Mouse (Mus musculus) embryonic facial prominence, embryonic 11.5 days (tissue): ENCODE data around the gene Irf2bp2. TPM values are rescaled to one million over a fixed set of nuclear protein-coding genes. Genes with fewer than 3 reads are reported as not detected.

Source experiments
- ATAC-seq: fragments of 200-750 bp; cut with Nextera tagmentation; replicated peaks from 2 replicates; pipeline ENCODE4 v1.8.0; 2017; ENCODE audit warnings: low read depth; ENCODE audit not compliant: insufficient number of reproducible peaks, low FRiP score, low TSS enrichment
- DNase-seq: peaks from one replicate; pipeline ENCODE4 v3.0.0-alpha.2; 2015; ENCODE audit warnings: low spot score
- H3K27ac ChIP-seq: fragments of 300-500 bp; sonication (generic); replicated peaks from 2 replicates; pipeline ENCODE4 v1.5.1; 2014; ENCODE audit warnings: mild to moderate bottlenecking, low read depth, low read length, control low read depth
- H3K27me3 ChIP-seq: fragments of 300-500 bp; sonication (generic); 2 replicates; pipeline ENCODE4 v1.6.1; 2014; ENCODE audit warnings: mild to moderate bottlenecking, low read length, moderate library complexity, mixed read lengths; ENCODE audit not compliant: control insufficient read depth, insufficient read depth
- H3K36me3 ChIP-seq: fragments of 300-500 bp; sonication (generic); replicated peaks from 2 replicates; pipeline ENCODE4 v1.6.1; 2014; ENCODE audit warnings: low read depth, mild to moderate bottlenecking, low read length, moderate library complexity, mixed read lengths; ENCODE audit not compliant: control insufficient read depth, insufficient read depth
- H3K4me1 ChIP-seq: fragments of 300-500 bp; sonication (generic); 2 replicates; pipeline ENCODE4 v1.6.1; 2014; ENCODE audit warnings: low read length, mixed read lengths; ENCODE audit not compliant: control insufficient read depth, insufficient read depth
- H3K4me2 ChIP-seq: fragments of 300-500 bp; sonication (generic); 2 replicates; pipeline ENCODE4 v1.6.1; 2014; ENCODE audit warnings: low read depth, mild to moderate bottlenecking, control low read depth, low read length, moderate library complexity
- H3K4me3 ChIP-seq: fragments of 300-500 bp; sonication (generic); 2 replicates; pipeline ENCODE4 v1.5.1; 2014; ENCODE audit warnings: low read depth, low read length, control low read depth
- H3K9ac ChIP-seq: fragments of 300-500 bp; sonication (generic); replicated peaks from 2 replicates; pipeline ENCODE4 v1.6.1; 2014; ENCODE audit warnings: mild to moderate bottlenecking, control low read depth, low read length
- H3K9me3 ChIP-seq: fragments of 300-500 bp; sonication (generic); replicated peaks from 2 replicates; pipeline ENCODE4 v1.6.1; 2016; ENCODE audit warnings: mild to moderate bottlenecking, low read length, inconsistent platforms, mixed read lengths; ENCODE audit not compliant: control insufficient read depth
- WGBS: fragments of 180-500 bp; shearing (Covaris S2); extraction: QIAGEN DNeasy Blood & Tissue Kit; methylation state at CpG from one replicate; pipeline ENCODE4 v1.1.7; 2014; 5-methylcytosine and 5-hydroxymethylcytosine counted together
- polyA plus RNA-seq: library from polyadenylated mRNA; unstranded; fragments of >200 nt; fragmentation: Nextera tagmentation; extraction: Ambion mirVana; gene quantifications from 2 replicates; pipeline ENCODE4 v1.2.1, GENCODE M21; 2014

The Irf2bp2 gene
- polyA plus RNA-seq, 1 experiment from 2014 or later: 6.9 TPM

DNA sequence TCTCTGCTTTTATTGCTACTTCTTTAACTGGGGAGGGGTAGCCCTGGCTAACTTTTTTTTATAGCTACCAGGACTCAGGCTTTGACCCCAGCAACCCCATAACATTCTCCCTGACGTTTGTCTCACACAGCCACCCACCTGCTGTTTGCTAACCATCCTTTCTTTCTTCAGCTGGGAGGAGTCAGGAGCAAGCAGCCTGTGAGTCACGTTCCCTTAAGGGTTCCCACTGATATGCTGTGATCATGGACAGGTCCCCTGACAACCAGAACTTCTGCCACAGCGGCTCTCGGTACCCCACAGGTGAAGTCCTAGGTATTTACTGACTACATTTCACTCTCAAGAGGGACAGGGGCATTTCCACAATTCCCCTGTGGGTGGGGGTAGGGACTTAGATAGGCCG lies 19.4 kb upstream of the Irf2bp2 start:
- no peak overlapping the region for H3K9ac ChIP-seq
- H3K4me2 ChIP-seq: no peak overlapping the region; the same call in 1 of the 2 replicates
- no peak overlapping the region for H3K27ac ChIP-seq
- ATAC-seq (no peak), DNase-seq (no peak)
- WGBS: 60% methylated on average over 5 of the region's 5 CpGs
- no peaks in the 10 kb centered on the region for H3K27me3 ChIP-seq
- H3K4me1 ChIP-seq: no peaks in the 10 kb centered on the region
- no peaks in the 10 kb centered on the region for H3K9me3 ChIP-seq
- no peaks in the 10 kb centered on the region for H3K36me3 ChIP-seq
- no peak overlapping the region for H3K4me3 ChIP-seq

GRCm38 (mm10) chr8:126612739-126613138 lies 19.0 kb upstream of the Irf2bp2 start:
- H3K27ac ChIP-seq: no peak overlapping the region
- H3K4me2 ChIP-seq: no peak overlapping the region
- 76% methylated on average over 3 of the region's 3 CpGs for WGBS
- H3K9ac ChIP-seq: no peak overlapping the region
- H3K4me1 ChIP-seq: no peaks in the 10 kb centered on the region
- no peaks in the 10 kb centered on the region for H3K9me3 ChIP-seq
- H3K27me3 ChIP-seq: no peaks in the 10 kb centered on the region
- DNase-seq (no peak), ATAC-seq (no peak)
- no peaks in the 10 kb centered on the region for H3K36me3 ChIP-seq
- H3K4me3 ChIP-seq: no peak overlapping the region

DNA sequence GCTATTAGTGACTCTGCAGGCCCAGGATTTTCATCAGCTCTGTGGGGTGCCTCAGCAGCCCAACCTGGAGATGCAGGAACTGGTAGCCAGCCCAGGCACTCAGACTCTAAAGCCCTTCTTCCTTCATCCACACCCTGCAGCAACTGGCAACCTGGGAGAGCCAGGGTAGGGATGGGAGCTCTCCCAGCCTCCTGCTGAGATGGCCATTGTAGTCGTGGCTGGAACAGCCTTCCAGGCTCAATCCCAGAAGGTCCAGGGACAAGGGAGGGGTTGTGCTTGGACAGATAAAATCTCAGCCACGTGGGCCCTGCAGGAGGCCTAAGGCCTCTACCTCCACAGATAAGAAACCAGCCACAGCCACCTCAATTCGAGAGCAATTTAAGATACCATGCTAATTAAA lies 16.9 kb upstream of the Irf2bp2 start:
- H3K4me3 ChIP-seq: no peak overlapping the region
- 0 out of 2 replicates have a peak overlapping the region, but pooled peaks have one; percentile 10 for H3K27ac ChIP-seq
- H3K9me3 ChIP-seq: no peaks in the 10 kb centered on the region
- H3K4me1 ChIP-seq: no peaks in the 10 kb centered on the region
- H3K9ac ChIP-seq: no peak overlapping the region
- no peak overlapping the region for H3K4me2 ChIP-seq
- peak; percentile 56 for DNase-seq
- H3K36me3 ChIP-seq: no peaks in the 10 kb centered on the region
- 4% methylated on average over 3 of the region's 3 CpGs for WGBS
- no peak for ATAC-seq
- H3K27me3 ChIP-seq: no peaks in the 10 kb centered on the region

DNA sequence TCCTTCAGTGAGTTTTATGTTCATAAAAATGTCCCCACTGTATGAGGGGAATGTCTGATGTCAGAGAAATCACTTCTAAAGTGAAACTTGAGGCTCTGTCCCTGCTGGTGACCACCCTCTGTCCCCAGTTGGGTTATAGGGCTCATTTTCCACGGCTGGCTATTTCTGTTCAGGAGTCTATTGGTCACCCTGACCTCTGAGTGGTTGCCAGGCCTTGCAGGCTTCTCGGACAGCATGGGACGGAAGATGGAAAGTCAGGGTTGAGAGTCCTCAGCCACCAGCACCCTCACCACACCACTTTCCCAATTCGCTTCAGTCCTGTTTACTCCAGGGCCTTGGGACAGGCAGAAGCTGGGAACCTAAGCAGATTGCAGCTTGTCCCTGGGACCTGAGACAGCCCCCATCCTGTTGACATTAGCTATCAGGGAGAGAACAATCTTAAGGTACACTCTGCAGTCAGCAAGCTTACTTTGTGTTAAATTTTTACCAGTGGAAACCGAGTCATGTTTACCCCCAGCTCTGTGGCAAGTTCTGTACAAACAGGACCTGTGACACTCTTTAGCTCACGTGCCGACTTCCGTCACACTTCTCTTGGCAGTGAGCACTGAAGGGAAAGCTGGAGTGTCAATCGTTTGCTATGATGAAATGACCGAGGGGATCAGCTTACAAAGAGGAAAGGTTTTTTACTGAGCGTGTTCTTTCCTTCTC lies 15.9 kb upstream of the Irf2bp2 start:
- 87% methylated on average over 11 of the region's 11 CpGs for WGBS
- no peak for DNase-seq
- Histone ChIP-seq H3K4me3 (no peak overlapping the region), H3K27ac (no peak overlapping the region), H3K9me3 (no peaks in the 10 kb centered on the region), H3K36me3 (no peaks in the 10 kb centered on the region), H3K4me1 (no peaks in the 10 kb centered on the region), H3K9ac (no peak overlapping the region), H3K4me2 (no peak overlapping the region), H3K27me3 (no peaks in the 10 kb centered on the region)
- ATAC-seq: no peak

- H3K4me3 ChIP-seq: no peak overlapping the region
- H3K9me3 ChIP-seq: no peaks in the 10 kb centered on the region
- H3K36me3 ChIP-seq: no peaks in the 10 kb centered on the region
- no peak overlapping the region for H3K4me2 ChIP-seq
- DNase-seq: peak; percentile 75
- peak overlapping the region; percentile 57 for H3K27ac ChIP-seq
- no peaks in the 10 kb centered on the region; the same call in 1 of the 2 replicates for H3K4me1 ChIP-seq
- ATAC-seq: no peak; the same call in 1 of the 2 replicates
- H3K27me3 ChIP-seq: no peaks in the 10 kb centered on the region
- no peak overlapping the region for H3K9ac ChIP-seq
- 31% methylated on average over 8 of the region's 8 CpGs for WGBS
Measured at GRCm38 (mm10) chr8:126603241-126603947, 9.6 kb upstream of the Irf2bp2 start.

DNA sequence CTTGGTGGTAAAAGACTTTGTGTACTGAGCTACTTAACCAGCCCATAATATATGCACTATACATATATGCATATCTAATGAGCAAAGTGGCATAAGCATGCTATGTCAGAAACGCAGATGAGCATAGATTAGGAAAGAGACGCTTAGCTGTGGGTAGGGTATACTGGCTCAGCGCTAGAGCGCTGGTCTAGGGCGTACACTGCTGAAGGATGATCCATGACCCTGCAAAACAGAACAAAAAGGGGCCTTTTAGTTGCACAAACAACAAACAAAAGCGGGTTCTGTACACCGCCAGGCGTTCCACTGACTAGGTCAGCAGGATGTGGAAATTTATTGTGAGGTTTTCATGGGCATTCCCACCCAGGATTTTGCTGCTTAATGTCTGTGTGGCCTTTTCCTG lies 8.9 kb upstream of the Irf2bp2 start:
- H3K27me3 ChIP-seq: no peaks in the 10 kb centered on the region
- H3K27ac ChIP-seq: no peak overlapping the region
- 51% methylated on average over 8 of the region's 8 CpGs for WGBS
- no peaks in the 10 kb centered on the region for H3K36me3 ChIP-seq
- no peak overlapping the region for H3K4me2 ChIP-seq
- H3K9me3 ChIP-seq: no peaks in the 10 kb centered on the region
- no peak for ATAC-seq
- no peak overlapping the region for H3K9ac ChIP-seq
- DNase-seq: no peak
- H3K4me3 ChIP-seq: no peak overlapping the region
- H3K4me1 ChIP-seq: no peaks in the 10 kb centered on the region; the same call in 1 of the 2 replicates

DNA sequence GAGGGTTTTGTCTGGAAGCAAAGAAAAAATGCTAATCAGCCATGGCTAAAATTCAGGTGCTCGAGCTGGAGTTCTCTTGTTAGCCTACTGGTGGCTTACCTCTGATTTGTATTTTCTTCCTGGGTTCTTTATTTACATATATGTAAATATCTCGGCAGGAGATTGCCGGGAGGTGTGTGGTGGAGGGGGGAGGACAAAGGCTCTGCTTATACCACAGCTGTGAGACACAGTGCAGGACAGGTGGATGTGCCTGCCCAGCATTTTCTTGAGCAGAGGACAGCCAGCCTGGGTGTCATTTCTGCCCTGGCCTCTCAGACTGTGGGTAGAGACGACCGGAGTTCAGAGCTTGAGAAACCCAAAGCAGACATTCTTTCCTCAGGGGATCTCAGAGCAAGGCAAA lies 7.5 kb upstream of the Irf2bp2 start:
- Histone ChIP-seq H3K9me3 (no peaks in the 10 kb centered on the region), H3K4me1 (peaks cover 3% of the 10 kb centered on the region; the same call in 1 of the 2 replicates), H3K4me2 (no peak overlapping the region), H3K36me3 (no peaks in the 10 kb centered on the region), H3K9ac (no peak overlapping the region), H3K27me3 (no peaks in the 10 kb centered on the region), H3K27ac (no peak overlapping the region), H3K4me3 (no peak overlapping the region)
- DNase-seq (no peak), ATAC-seq (no peak)
- WGBS: 26% methylated on average over 5 of the region's 5 CpGs

DNA sequence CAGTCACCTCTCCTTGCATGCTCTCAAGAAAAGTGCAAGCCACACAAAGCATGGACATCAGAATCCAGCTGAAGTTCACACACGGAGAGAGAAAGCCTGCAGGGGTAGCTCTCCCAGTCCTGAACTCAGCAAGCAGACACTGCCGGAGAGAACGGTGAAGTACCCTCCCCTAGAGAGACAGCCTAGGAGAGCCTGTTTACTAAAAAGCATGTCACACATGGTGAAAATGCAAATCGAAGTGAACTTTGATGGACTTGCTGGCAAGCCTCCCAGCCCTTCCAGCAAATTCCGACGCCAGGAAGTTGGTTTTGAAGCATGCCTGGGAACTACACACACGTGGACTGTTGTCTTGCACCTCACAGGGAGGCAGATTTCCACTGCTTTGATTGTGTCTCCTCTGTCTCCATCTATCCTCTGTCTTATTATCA lies 7.0 kb upstream of the Irf2bp2 start:
- no peak overlapping the region for H3K9ac ChIP-seq
- DNase-seq: peak; percentile 28
- no peaks in the 10 kb centered on the region for H3K9me3 ChIP-seq
- no peaks in the 10 kb centered on the region for H3K27me3 ChIP-seq
- no peak overlapping the region for H3K4me3 ChIP-seq
- WGBS: 10% methylated on average over 7 of the region's 7 CpGs
- H3K36me3 ChIP-seq: no peaks in the 10 kb centered on the region
- H3K4me1 ChIP-seq: peaks cover 3% of the 10 kb centered on the region; the same call in 1 of the 2 replicates
- H3K27ac ChIP-seq: no peak overlapping the region
- H3K4me2 ChIP-seq: no peak overlapping the region
- ATAC-seq: no peak
